13 mouse cellular contexts compared by ENCODE assay signal in genomic region chr5:67227682-67228444, GRCm38 (mm10). TPM values are rescaled to one million over a fixed set of nuclear protein-coding genes. Genes with fewer than 3 reads are reported as not detected.
DNase-seq lines count a peak whose midpoint lies in the region; ATAC-seq lines count a peak whose summit lies in the region.
"Had no signal": no experiment of that assay in that cellular context is flagged by ENCODE, and none has a peak within 500 bp of the region (broad histone marks: within the 10 kb centered on the region; RNA-seq: fewer than 3 reads in every experiment).

No protein-coding gene starts in this region.

- peaks cover 13% of the 10 kb centered on the region for H3K4me1 ChIP-seq in intestine, embryonic 15.5 days (replicated peaks)

- H3K27ac ChIP-seq in intestine, embryonic 15.5 days: peak overlapping the region; percentile 22; the same call in 1 of the 2 replicates
- H3K27ac ChIP-seq: kidney, embryonic 15.5 days; limb, embryonic 13.5 days had no signal

- no peak overlapping the region for H3K4me2 ChIP-seq in intestine, embryonic 15.5 days (replicated peaks)
- H3K4me2 ChIP-seq: kidney, embryonic 15.5 days; limb, embryonic 13.5 days had no signal

- no peak overlapping the region for H3K9ac ChIP-seq in intestine, embryonic 15.5 days
- H3K9ac ChIP-seq: kidney, embryonic 15.5 days; limb, embryonic 13.5 days had no signal

- H3K27me3 ChIP-seq in intestine, embryonic 15.5 days (replicated peaks): peaks cover 87% of the 10 kb centered on the region

- ATAC-seq in intestine, embryonic 15.5 days: peak; percentile 38

- no peaks in the 10 kb centered on the region for H3K9me3 ChIP-seq in intestine, embryonic 15.5 days

- DNase-seq in heart, adult 11 months: peak; percentile 83
- no peak for DNase-seq in heart, postnatal 4 days
- DNase-seq in retina, postnatal 1 day: peak; percentile 75
- DNase-seq in retina, embryonic 14.5 days (ENCODE audit: low spot score): no peak
- no peak for DNase-seq in cerebellum, adult 11 months
- DNase-seq in layer of hippocampus, adult 9-10 months (ENCODE audit: low spot score): no peak
- DNase-seq in layer of hippocampus, adult 8-10 months (ENCODE audit: low spot score in 2 of 2): no peak
- DNase-seq: cerebellum, adult 18-20 months; lung, adult 2 months; right cerebral cortex, adult 18-20 months had no signal

- no peaks in the 10 kb centered on the region for H3K36me3 ChIP-seq in intestine, embryonic 15.5 days
- H3K36me3 ChIP-seq: kidney, embryonic 15.5 days; limb, embryonic 13.5 days had no signal

- WGBS in intestine, embryonic 15.5 days: under 1% methylated on average over 15 of the region's 15 CpGs

- H3K4me3 ChIP-seq in intestine, embryonic 15.5 days (replicated peaks): no peak overlapping the region
- H3K4me3 ChIP-seq: kidney, embryonic 15.5 days; limb, embryonic 13.5 days had no signal

RNA-seq across cellular contexts. Expression of gene Tmem33, which starts 32.5 kb away (rescaled TPM):
- 10 to 100 TPM; 37.4 to 38.4 TPM for total RNA-seq in heart, postnatal 4 days (2021)
- 115 and 116 TPM in 2 replicates for polyA plus RNA-seq in intestine, embryonic 15.5 days (2015; fragmentation: Nextera tagmentation; extraction: Ambion mirVana)
- 100 to 1,000 TPM in 1 of 4 experiments, 10 to 100 TPM in 3; 71.7 to 101 (median 88.0) TPM for total RNA-seq in layer of hippocampus, adult 8-10 months (2022)

Comparison
In these comparisons a context has a peak if more than half of its experiments do, and no peak if none do; other contexts are left out.
1. DNase-seq: peak in heart, adult 11 months (single experiment) and retina, postnatal 1 day (single experiment); none in heart, postnatal 4 days (single experiment), retina, embryonic 14.5 days (single experiment), cerebellum, adult 11 months (single experiment), layer of hippocampus, adult 9-10 months (single experiment) and layer of hippocampus, adult 8-10 months (0 of 2).